Mouse (Mus musculus): ENCODE results near the gene Faf1.

DNA sequence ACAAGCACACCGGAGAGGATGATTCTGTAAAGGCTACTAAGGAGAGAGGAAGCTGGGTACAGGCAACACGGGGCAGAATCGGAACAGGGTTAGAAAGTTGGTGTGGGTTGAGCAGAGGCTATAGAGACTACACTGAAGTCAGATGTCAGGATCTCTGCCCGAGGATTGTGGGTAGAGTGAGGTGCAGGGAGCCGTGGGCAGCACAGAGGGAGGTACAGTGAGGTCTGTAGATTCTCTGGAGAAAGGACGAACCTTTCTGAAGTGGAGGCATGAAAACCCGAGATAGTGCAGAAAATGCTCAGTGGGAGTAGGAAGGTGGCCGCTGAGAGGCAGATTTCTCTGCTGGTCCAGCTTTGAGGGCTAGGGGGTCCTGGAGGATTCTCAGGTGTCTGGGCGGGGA, 309.9 kb downstream of the Faf1 start:
- TF ChIP-seq POLR2A (IDR thresholded peaks at IDR 0.05; ENCODE audit: insufficient read depth, low read length), result no peak
- no peak for TF ChIP-seq EP300 (IDR thresholded peaks at IDR 0.05; ENCODE audit: insufficient read depth, low read depth, low read length)
- TF ChIP-seq CTCF (IDR thresholded peaks at IDR 0.05; ENCODE audit: low read depth, low read length), result no peak

All from ES-Bruce4 (cell line).